ENCODE assay signal across 10 mouse cellular contexts in genomic region chr4:139852219-139853035, GRCm38 (mm10). TPM values are rescaled to one million over a fixed set of nuclear protein-coding genes. Genes with fewer than 3 reads are reported as not detected.
DNase-seq lines count a peak whose midpoint lies in the region; ATAC-seq lines count a peak whose summit lies in the region.
"Had no signal": no experiment of that assay in that cellular context is flagged by ENCODE, and none has a peak within 500 bp of the region (broad histone marks: within the 10 kb centered on the region; RNA-seq: fewer than 3 reads in every experiment).

No protein-coding gene starts in this region.

- H3K9ac ChIP-seq in hindbrain, embryonic 14.5 days = no peak overlapping the region
- H3K9ac ChIP-seq in embryonic facial prominence, embryonic 13.5 days = peak overlapping the region; percentile 27; the same call in 1 of the 2 replicates

- H3K9me3 ChIP-seq in hindbrain, embryonic 10.5 days = no peaks in the 10 kb centered on the region
- no peaks in the 10 kb centered on the region for H3K9me3 ChIP-seq in hindbrain, embryonic 14.5 days (ENCODE audit: control insufficient read depth, low read length)
- H3K9me3 ChIP-seq in embryonic facial prominence, embryonic 13.5 days = no peaks in the 10 kb centered on the region

- H3K4me2 ChIP-seq in hindbrain, embryonic 14.5 days (replicated peaks) = no peak overlapping the region
- H3K4me2 ChIP-seq in embryonic facial prominence, embryonic 13.5 days = peak overlapping the region; percentile 34

- 0 out of 2 replicates have a peak overlapping the region, but pooled peaks have one; percentile 45 for H3K27ac ChIP-seq in hindbrain, embryonic 10.5 days
- H3K27ac ChIP-seq in hindbrain, embryonic 14.5 days = no peak overlapping the region
- peak overlapping the region; percentile 2; the same call in 1 of the 2 replicates for H3K27ac ChIP-seq in embryonic facial prominence, embryonic 13.5 days

- H3K4me3 ChIP-seq in hindbrain, embryonic 10.5 days = peak overlapping the region; percentile 35
- H3K4me3 ChIP-seq in hindbrain, embryonic 14.5 days (replicated peaks; ENCODE audit: low read length) = no peak overlapping the region
- H3K4me3 ChIP-seq in embryonic facial prominence, embryonic 13.5 days = peak overlapping the region; percentile 2; the same call in 1 of the 2 replicates

- DNase-seq in hindbrain, embryonic 10.5 days (ENCODE audit: low spot score) = peak; percentile 37
- no peak for DNase-seq in hindbrain, embryonic 14.5 days (ENCODE audit: low spot score)
- DNase-seq in ES-CJ7 (ENCODE audit: low read depth, low spot score) = peak; percentile 26
- DNase-seq in naive thymus-derived CD4-positive, alpha-beta T cell, adult 2 months (ENCODE audit: low read depth) = peak; percentile 42
- no peak for DNase-seq in adrenal gland, postnatal 14 days
- DNase-seq in frontal cortex, adult 2 months (ENCODE audit: extremely low spot score in 1 of 2, low spot score in 1 of 2) = no peak
- DNase-seq in cerebellum, postnatal 25 days = no peak
- DNase-seq: gastrocnemius, postnatal 10 days; kidney, postnatal 36 days had no signal

- peaks cover 96% of the 10 kb centered on the region for H3K27me3 ChIP-seq in hindbrain, embryonic 10.5 days (ENCODE audit: insufficient read depth, poor library complexity, severe bottlenecking)
- H3K27me3 ChIP-seq in hindbrain, embryonic 14.5 days (ENCODE audit: control insufficient read depth, insufficient read depth, low read length) = peaks cover 68% of the 10 kb centered on the region
- peaks cover 80% of the 10 kb centered on the region for H3K27me3 ChIP-seq in embryonic facial prominence, embryonic 13.5 days

- WGBS in hindbrain, embryonic 10.5 days = 3% methylated on average over 25 of the region's 25 CpGs
- 3% methylated on average over 25 of the region's 25 CpGs for WGBS in hindbrain, embryonic 14.5 days
- under 1% methylated on average over 25 of the region's 25 CpGs for WGBS in embryonic facial prominence, embryonic 13.5 days

- peaks cover 27% of the 10 kb centered on the region for H3K4me1 ChIP-seq in hindbrain, embryonic 10.5 days (replicated peaks)
- no peaks in the 10 kb centered on the region for H3K4me1 ChIP-seq in hindbrain, embryonic 14.5 days (replicated peaks; ENCODE audit: control insufficient read depth, insufficient read depth, low read length)
- H3K4me1 ChIP-seq in embryonic facial prominence, embryonic 13.5 days = peaks cover 16% of the 10 kb centered on the region

- no peaks in the 10 kb centered on the region for H3K36me3 ChIP-seq in hindbrain, embryonic 10.5 days
- H3K36me3 ChIP-seq in hindbrain, embryonic 14.5 days (replicated peaks; ENCODE audit: control insufficient read depth, insufficient read depth) = no peaks in the 10 kb centered on the region
- no peaks in the 10 kb centered on the region for H3K36me3 ChIP-seq in embryonic facial prominence, embryonic 13.5 days

- ATAC-seq in hindbrain, embryonic 14.5 days (ENCODE audit: low FRiP score) = no peak
- ATAC-seq in embryonic facial prominence, embryonic 13.5 days (ENCODE audit: insufficient number of reproducible peaks, insufficient read depth, low FRiP score, low TSS enrichment, low read depth) = no peak

RNA-seq across cellular contexts. Expression of gene Pax7, which starts 19.1 kb away (rescaled TPM):
- 2.3 and 2.6 TPM in 2 replicates for polyA plus RNA-seq in hindbrain, embryonic 10.5 days (2016; fragmentation: Nextera tagmentation; extraction: Ambion mirVana)
- polyA plus RNA-seq in hindbrain, embryonic 14.5 days (2014; fragmentation: Nextera tagmentation; extraction: Ambion mirVana) = 0.24 and 0.61 TPM in 2 replicates
- polyA plus RNA-seq in embryonic facial prominence, embryonic 13.5 days (2015; fragmentation: Nextera tagmentation; extraction: Ambion mirVana) = 2.5 and 3.5 TPM in 2 replicates
- total RNA-seq in adrenal gland, postnatal 14 days (2021) = not detected in 2 replicates
- 0.02 TPM in 1 of 2 replicates, not detected in the other for polyA plus RNA-seq in frontal cortex, adult 2 months (2012; rRNA removed)

Comparison
In these comparisons a context has a peak if more than half of its experiments do, and no peak if none do; other contexts are left out.
1. DNase-seq: peak in hindbrain, embryonic 10.5 days (single experiment), ES-CJ7 (single experiment) and naive thymus-derived CD4-positive, alpha-beta T cell, adult 2 months (single experiment); none in hindbrain, embryonic 14.5 days (single experiment), adrenal gland, postnatal 14 days (single experiment), frontal cortex, adult 2 months (0 of 2) and cerebellum, postnatal 25 days (0 of 2).